In genomic region chr5:37085241-37085640, GRCm38 (mm10) we compare ENCODE assay signal across 22 mouse cellular contexts. TPM values are rescaled to one million over a fixed set of nuclear protein-coding genes. Genes with fewer than 3 reads are reported as not detected.
DNase-seq lines count a peak whose midpoint lies in the region; ATAC-seq and TF ChIP-seq lines count a peak whose summit lies in the region.
"Had no signal": no experiment of that assay in that cellular context is flagged by ENCODE, and none has a peak within 500 bp of the region (broad histone marks: within the 10 kb centered on the region; RNA-seq: fewer than 3 reads in every experiment).

Gm1043 (plus strand) TSS chr5:37085370.

- in situ Hi-C loops in ES-E14 (cut with MboI; ENCODE audit: low sequenced_read_pairs in 2 of 2, unreplicated experiment in 2 of 2), result no loop called here

- no peaks in the 10 kb centered on the region for H3K9me3 ChIP-seq in forebrain, embryonic 15.5 days
- H3K9me3 ChIP-seq in forebrain, embryonic 10.5 days, result no peaks in the 10 kb centered on the region
- no peaks in the 10 kb centered on the region for H3K9me3 ChIP-seq in ES-E14 (ENCODE audit: control insufficient read depth, insufficient read depth, low read depth, low read length)
- H3K9me3 ChIP-seq: limb, embryonic 13.5 days; midbrain, embryonic 15.5 days; stomach, embryonic 15.5 days had no signal

- no peak within 1 kb of the TSS for H3K4me3 ChIP-seq in forebrain, embryonic 15.5 days
- H3K4me3 ChIP-seq in forebrain, embryonic 10.5 days, result no peak within 1 kb of the TSS
- H3K4me3 ChIP-seq in ES-E14 (ENCODE audit: insufficient read depth in 1 of 2, low read depth in 1 of 2, low read length in 2 of 2, poor library complexity in 1 of 2, severe bottlenecking in 1 of 2), result peak within 1 kb of the TSS; percentile 36 to 54; a peak in 3 of 4 replicates
- H3K4me3 ChIP-seq: limb, embryonic 13.5 days; midbrain, embryonic 15.5 days; stomach, embryonic 15.5 days had no signal

- 86% methylated on average over 16 of the region's 16 CpGs for WGBS in forebrain, embryonic 15.5 days
- 86% methylated on average over 16 of the region's 16 CpGs for WGBS in forebrain, embryonic 10.5 days

- H3K9ac ChIP-seq in forebrain, embryonic 15.5 days (replicated peaks), result no peak within 1 kb of the TSS
- H3K9ac ChIP-seq in ES-E14 (ENCODE audit: insufficient read depth, low read depth, low read length, poor library complexity, severe bottlenecking), result 0 out of 2 replicates have a peak within 1 kb of the TSS, but pooled peaks have one; percentile 3
- H3K9ac ChIP-seq: limb, embryonic 13.5 days; liver, embryonic 14.5 days; midbrain, embryonic 15.5 days; stomach, embryonic 15.5 days had no signal

- H3K4me2 ChIP-seq in forebrain, embryonic 15.5 days (replicated peaks), result no peak within 1 kb of the TSS
- H3K4me2 ChIP-seq: limb, embryonic 13.5 days; midbrain, embryonic 15.5 days; stomach, embryonic 15.5 days had no signal

- H3K27ac ChIP-seq in forebrain, embryonic 15.5 days (replicated peaks), result peak within 1 kb of the TSS; percentile 85
- no peak within 1 kb of the TSS for H3K27ac ChIP-seq in forebrain, embryonic 10.5 days
- no peak within 1 kb of the TSS for H3K27ac ChIP-seq in ES-E14 (ENCODE audit: insufficient read depth, low read depth, low read length, poor library complexity, severe bottlenecking)
- H3K27ac ChIP-seq: limb, embryonic 13.5 days; liver, embryonic 14.5 days; midbrain, embryonic 15.5 days; stomach, embryonic 15.5 days had no signal

- H3K27me3 ChIP-seq in forebrain, embryonic 15.5 days, result peaks cover 5% of the 10 kb centered on the region; the same call in 1 of the 2 replicates
- peaks cover 29% of the 10 kb centered on the region for H3K27me3 ChIP-seq in forebrain, embryonic 10.5 days (ENCODE audit: poor library complexity, severe bottlenecking)
- H3K27me3 ChIP-seq: stomach, embryonic 15.5 days had no signal

- DNase-seq in forebrain, embryonic 10.5 days (ENCODE audit: extremely low spot score, low spot score), result no peak
- DNase-seq in A20 (ENCODE audit: low read depth, low spot score) (peak; percentile 17), ES-E14 (ENCODE audit: low read depth, low spot score) (no peak)
- no peak for DNase-seq in layer of hippocampus, postnatal 36 days
- no peak for DNase-seq in natural killer cell, adult 2 months (ENCODE audit: low spot score in 2 of 2)
- no peak for DNase-seq in adrenal gland, adult 2 months
- no peak for DNase-seq in thymus, adult 18-20 months
- DNase-seq: heart, adult 11 months; heart, postnatal 4 days; kidney, adult 18-20 months; kidney, postnatal 14 days had no signal

- ATAC-seq in forebrain, embryonic 15.5 days (replicated peaks), result no peak
- ATAC-seq: hindbrain, embryonic 16.5 days; lung, postnatal 0 days; midbrain, embryonic 15.5 days had no signal

- H3K4me1 ChIP-seq in forebrain, embryonic 15.5 days, result peaks cover 38% of the 10 kb centered on the region
- peaks cover 26% of the 10 kb centered on the region for H3K4me1 ChIP-seq in forebrain, embryonic 10.5 days
- peaks cover 14 to 22% of the 10 kb centered on the region in 2 experiments; a peak in 3 of 4 replicates for H3K4me1 ChIP-seq in ES-E14 (ENCODE audit: control insufficient read depth in 2 of 2, insufficient read depth in 2 of 2, low read length in 2 of 2, poor library complexity in 1 of 2)
- H3K4me1 ChIP-seq: limb, embryonic 13.5 days; stomach, embryonic 15.5 days had no signal

- H3K36me3 ChIP-seq in forebrain, embryonic 15.5 days, result 0 out of 2 replicates have a peak, but pooled peaks cover 2% of the 10 kb centered on the region
- no peaks in the 10 kb centered on the region for H3K36me3 ChIP-seq in forebrain, embryonic 10.5 days (replicated peaks)
- H3K36me3 ChIP-seq in ES-E14 (ENCODE audit: control insufficient read depth, insufficient read depth, low read length, poor library complexity, severe bottlenecking), result no peaks in the 10 kb centered on the region
- H3K36me3 ChIP-seq: limb, embryonic 13.5 days; stomach, embryonic 15.5 days had no signal

TF ChIP-seq in ES-E14, 5 proteins besides CTCF, POLR2A, EP300 and RAD21:
- TF ChIP-seq MAFK (IDR thresholded peaks at IDR 0.05; ENCODE audit: insufficient read depth, low read depth, low read length) (no peak), ZC3H11A (IDR thresholded peaks at IDR 0.05; ENCODE audit: borderline replicate concordance, low read depth, low read length) (no peak), CHD2 (IDR thresholded peaks at IDR 0.05; ENCODE audit: low read depth, low read length) (no peak), HCFC1 (IDR thresholded peaks at IDR 0.05; ENCODE audit: borderline replicate concordance, insufficient read depth, low read length) (no peak), ZNF384 (IDR thresholded peaks at IDR 0.05; ENCODE audit: low read depth, low read length) (no peak)

RNA-seq across cellular contexts. Expression of gene Gm1043, which starts in this region (rescaled TPM):
- 2.3 and 2.6 TPM in 2 replicates for polyA plus RNA-seq in forebrain, embryonic 15.5 days (2015; fragmentation: Nextera tagmentation; extraction: Ambion mirVana)
- polyA plus RNA-seq in forebrain, embryonic 10.5 days (2016; fragmentation: Nextera tagmentation; extraction: Ambion mirVana), result not detected in 2 replicates
- 0.05 TPM in 1 of 2 replicates, not detected in the other for total RNA-seq in ES-E14 (2012; rRNA removed)
- 10 to 100 TPM; 28.7 to 32.6 TPM for total RNA-seq in layer of hippocampus, postnatal 36 days (2021)
- under 1 TPM; 0.23 to 0.52 TPM for total RNA-seq in adrenal gland, adult 2 months (2021)
- polyA plus RNA-seq in adrenal gland, adult 2 months (2012; rRNA removed), result 0.03 and 0.68 TPM in 2 replicates
- total RNA-seq: gastrocnemius, adult 8-10 months; heart, postnatal 4 days; megakaryocyte progenitor cell, adult 5-6 weeks; MEL had no signal
- polyA plus RNA-seq: heart, embryonic 14.5 days; liver, embryonic 14.5 days; lung, postnatal 0 days had no signal

Comparison
In these comparisons a context has a peak if more than half of its experiments do, and no peak if none do; other contexts are left out.
1. RNA of gene Gm1043 (total RNA-seq): 28.7 to 32.6 TPM in layer of hippocampus, postnatal 36 days; 0.23 to 0.52 TPM in adrenal gland, adult 2 months and 0.05 TPM in ES-E14; every median in the first group is over 10 times any median in the second.
2. H3K4me3 ChIP-seq: peak in ES-E14 (2 of 2); none in forebrain, embryonic 15.5 days (single experiment) and forebrain, embryonic 10.5 days (single experiment).